Mouse (Mus musculus) megakaryocyte-erythroid progenitor cell, adult 5-6 weeks (primary cell): ENCODE results near the gene Ddx6. TPM values are rescaled to one million over a fixed set of nuclear protein-coding genes. Genes with fewer than 3 reads are reported as not detected.
"Not testable (repeated sequence)": the region's sequence is repeated elsewhere in the genome, so short reads cannot be mapped to it uniquely, and the experiment has no call there.

Experiments
- ATAC-seq: replicated peaks from 2 replicates; pipeline ENCODE4 v1.8.0; 2016; ENCODE audit warnings: mild to moderate bottlenecking, inconsistent platforms; ENCODE audit not compliant: severe bottlenecking, poor library complexity, low FRiP score, low TSS enrichment
- total RNA-seq, 2 experiments: library from RNA; stranded (forward) in 1 of 2; stranded (reverse) in 1 of 2; fragments of 200-1000, 215-1000 nt in 1 of 2; fragments of >200 nt in 1 of 2; fragmentation: Nextera tagmentation in 1 of 2; gene quantifications; 2 replicates each; pipeline ENCODE4 v1.2.3; 2014 to 2017

The Ddx6 gene
- total RNA-seq, 2 experiments from 2014 or later, result 73.6 to 76.4 TPM

GRCm38 (mm10) chr9:44591595-44592188 is 13.0 kb upstream of the Ddx6 start:
- no peak for ATAC-seq

DNA sequence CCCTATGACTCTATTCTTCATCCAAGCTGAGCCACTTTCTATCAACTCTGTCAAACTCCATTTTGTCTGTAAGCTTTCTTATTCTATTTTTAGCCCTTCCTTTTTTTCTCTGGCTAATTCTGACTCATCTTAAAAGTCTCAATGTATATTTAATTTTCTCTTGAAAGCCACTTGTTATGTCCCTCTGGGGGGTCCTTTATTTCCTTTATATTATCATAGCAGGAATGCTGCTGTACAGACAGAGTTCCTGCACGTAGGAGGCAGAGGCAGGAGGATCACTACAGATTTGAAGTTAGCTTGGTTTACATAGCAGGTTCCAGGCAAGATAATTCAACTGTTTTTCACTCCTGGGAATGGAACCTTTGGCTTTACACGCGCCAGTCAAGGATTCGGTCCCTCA is 11.5 kb upstream of the Ddx6 start:
- no peak for ATAC-seq

- no peak for ATAC-seq
These were observed 10.8 kb upstream of the Ddx6 start for GRCm38 (mm10) chr9:44593886-44594285.

- no peak for ATAC-seq
These were observed 9.7 kb upstream of the Ddx6 start for GRCm38 (mm10) chr9:44594901-44595536.

GRCm38 (mm10) chr9:44595537-44595930 is 9.2 kb upstream of the Ddx6 start:
- ATAC-seq, result no peak

GRCm38 (mm10) chr9:44597742-44598141 is 7.0 kb upstream of the Ddx6 start:
- ATAC-seq, result no peak

GRCm38 (mm10) chr9:44598899-44599495 is 5.7 kb upstream of the Ddx6 start:
- no peak for ATAC-seq

DNA sequence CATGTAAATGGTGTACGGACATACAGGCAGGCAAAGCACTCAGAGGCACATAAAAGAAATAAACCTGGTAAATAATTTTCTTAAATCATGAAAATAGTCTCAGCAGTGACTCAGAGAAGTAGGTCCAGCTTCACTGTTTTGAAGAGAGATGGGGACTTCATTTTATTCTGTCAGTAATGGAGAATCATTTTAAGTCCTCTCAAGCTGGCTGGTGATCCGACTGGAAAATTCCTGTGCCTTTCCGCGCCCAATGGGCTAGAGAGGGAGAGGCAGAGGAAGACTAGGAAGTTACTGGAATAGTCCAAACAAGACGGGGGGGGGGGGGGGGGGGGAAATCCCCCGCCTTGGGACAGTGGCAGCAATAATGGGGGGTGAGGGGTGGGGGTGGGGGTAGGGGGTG is 5.1 kb upstream of the Ddx6 start:
- ATAC-seq, result no peak

DNA sequence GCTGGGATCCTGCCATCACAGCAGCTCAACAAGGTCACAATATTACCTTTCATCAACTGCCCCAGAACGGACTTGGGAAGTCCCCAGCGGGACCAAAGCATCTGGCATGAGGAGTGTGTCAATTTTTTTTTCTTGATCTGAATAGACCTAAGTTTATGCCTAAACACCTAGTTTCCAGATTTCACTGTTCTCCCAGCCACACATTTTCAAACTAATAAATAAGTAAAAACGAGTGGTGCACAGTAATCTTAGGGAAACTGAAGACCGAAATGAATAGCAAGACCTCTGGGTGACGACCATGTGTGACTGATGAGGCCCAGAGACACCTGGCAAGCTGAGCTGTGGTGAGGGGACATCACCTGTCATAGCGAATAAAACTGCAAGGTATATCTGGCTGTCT is 3.9 kb upstream of the Ddx6 start:
- no peak for ATAC-seq

- no peak for ATAC-seq
These were observed 1.9 kb upstream of the Ddx6 start for GRCm38 (mm10) chr9:44602766-44603165.

DNA sequence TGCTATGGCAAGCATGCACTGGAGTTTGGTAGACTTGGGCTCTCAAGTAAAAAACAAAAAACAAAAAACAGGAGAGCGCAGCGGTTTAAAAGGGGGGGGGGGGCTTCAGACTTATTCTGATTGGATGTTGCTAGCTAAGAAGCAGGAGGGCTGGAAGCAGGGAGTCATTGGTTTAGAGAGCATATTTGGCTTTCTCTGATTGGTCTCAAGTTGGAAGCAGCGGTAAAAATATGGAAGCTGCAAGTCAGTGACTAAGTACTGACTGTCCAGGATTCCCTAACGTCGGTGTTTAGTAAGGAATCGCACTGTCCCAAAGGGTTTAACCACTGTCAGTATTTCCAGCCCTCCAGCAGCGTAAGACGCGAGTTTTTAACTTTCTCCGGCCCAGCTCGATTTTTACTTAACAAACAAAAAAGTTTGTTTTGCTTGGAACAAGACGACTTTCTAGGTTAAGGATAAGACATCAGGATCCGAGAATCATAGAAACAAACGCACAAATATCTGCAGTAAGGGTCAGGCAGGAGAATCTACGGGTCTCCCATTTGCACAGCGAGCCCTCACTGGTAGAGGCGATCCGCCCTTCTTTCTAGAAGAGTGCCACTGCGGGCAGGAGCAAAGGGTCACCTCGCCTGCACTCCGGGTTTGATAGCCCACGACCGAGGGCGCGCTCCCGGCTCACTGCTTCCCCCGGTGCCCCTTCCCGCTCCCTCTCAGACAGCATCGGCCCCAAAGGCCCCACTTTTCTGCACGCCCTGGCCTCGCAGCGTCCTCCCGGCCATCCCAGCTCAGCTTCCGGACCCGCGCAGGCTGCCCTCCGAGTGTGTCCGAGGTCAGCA is 1.0 kb upstream of the Ddx6 start:
- peak; percentile 77 for ATAC-seq

DNA sequence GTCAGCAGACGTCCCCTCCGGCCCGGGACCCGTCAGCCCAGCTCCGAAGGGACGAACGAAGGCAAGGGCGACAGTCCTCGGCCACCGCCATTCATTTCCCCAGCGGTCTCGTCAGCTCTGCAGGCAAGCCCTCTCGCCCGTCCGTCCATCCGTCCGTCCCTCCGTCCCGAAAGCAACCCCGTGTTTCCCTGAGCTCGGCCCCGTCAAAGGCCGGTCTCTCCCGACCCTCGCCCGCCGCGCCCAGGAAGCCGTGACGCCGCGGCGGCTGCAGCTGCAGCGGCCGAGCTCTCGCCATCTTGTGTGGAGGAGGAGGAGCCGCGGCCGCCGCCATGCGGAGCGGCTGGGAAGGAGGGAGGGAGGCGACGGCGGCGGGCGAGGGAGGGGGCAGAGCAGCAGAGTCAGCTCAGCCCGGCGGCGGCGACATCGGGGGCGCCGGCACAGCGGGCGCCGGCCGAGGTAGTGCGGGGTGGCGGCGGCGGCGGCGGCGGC is 358 bp upstream of the Ddx6 start:
- peak; percentile 54 for ATAC-seq

DNA sequence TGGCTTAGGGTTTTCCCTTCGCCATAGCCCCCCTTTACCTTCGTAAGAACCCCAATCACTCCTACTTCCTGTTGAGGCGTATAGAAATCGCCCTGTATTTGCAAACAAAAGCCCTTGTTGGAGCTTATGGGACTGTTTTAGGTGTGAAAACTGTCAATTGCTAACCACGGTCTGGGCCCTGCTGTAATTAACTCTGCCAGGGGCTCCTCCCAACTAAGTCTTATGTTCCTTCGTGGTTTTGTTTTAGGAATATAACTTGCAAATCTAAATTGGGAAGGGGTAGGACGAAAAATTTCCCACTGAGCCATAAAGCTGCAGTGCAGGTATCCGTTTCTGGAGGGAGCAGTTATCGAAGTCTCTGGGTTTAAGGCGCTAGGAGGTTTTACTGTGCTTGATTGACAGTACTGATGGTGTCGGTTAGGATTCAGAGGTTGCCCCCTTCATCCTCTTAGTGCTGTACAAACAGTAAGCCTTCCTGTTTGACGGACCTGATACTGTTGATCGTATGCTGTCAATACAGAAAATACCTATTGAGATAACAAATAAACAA is 999 bp downstream of the Ddx6 start:
- ATAC-seq, result 0 out of 2 replicates have a peak, but pooled peaks have one; percentile 16

GRCm38 (mm10) chr9:44606646-44607045 is 2.0 kb downstream of the Ddx6 start:
- ATAC-seq, result no peak

DNA sequence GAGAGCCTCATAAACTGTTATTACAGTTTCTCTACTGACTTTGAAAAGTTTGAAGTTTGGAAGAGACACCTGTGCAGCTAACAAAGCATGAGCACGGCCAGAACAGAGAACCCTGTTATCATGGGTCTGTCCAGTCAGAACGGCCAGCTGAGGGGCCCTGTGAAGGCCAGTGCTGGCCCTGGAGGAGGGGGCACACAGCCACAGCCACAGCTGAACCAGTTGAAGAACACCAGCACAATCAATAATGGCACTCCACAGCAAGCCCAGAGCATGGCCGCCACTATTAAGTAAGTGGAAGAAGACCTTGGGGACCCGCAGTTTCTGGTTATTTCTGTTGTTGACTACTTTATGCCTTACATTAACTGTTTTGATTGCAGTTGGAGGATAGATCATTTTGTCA is 2.6 kb downstream of the Ddx6 start:
- no peak for ATAC-seq

DNA sequence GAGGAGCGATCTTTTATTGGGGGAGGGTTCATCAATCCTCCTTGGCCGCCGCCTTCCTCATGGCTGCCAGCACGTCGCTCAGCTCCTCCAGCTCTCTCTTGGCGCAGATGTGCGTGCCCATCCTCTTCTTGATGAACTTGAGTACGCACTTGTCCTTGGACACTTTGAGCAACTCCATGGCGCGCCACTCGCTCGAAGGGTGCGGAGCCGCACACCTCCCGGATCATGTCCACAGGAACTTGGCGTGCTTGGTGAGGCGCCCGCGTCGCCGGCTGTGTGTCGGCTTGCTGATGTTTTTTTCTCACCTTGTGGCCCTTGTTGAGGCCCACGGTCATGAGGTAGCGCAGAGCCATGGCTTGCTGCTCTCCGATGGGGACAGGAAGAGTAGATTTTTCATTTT is 5.7 kb downstream of the Ddx6 start:
- ATAC-seq, result no peak

- not testable (repeated sequence) for ATAC-seq
These were observed 8.4 kb downstream of the Ddx6 start for GRCm38 (mm10) chr9:44613081-44613480.

DNA sequence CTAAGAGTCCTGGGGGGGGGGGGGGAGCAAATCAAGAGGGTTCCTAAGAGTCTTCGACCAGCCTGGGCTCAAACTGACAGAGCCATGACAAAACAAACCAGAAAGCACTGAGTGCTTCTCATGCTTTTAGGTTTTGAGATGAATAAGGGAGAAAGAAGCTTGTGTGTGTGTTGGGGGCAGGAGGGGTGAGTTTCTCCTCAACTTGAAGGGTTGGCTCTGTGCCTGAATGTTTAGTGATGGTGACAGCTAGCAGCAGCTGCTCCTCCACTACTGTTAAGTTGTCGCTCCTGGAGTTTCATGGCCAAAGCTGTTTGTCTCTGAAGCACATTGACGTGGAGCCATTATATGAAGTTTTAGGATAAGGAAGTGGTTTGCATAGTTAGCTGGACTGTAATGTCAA is 16.4 kb downstream of the Ddx6 start:
- ATAC-seq, result no peak

- ATAC-seq, result no peak
These were observed 19.7 kb downstream of the Ddx6 start for GRCm38 (mm10) chr9:44624390-44624789.

GRCm38 (mm10) chr9:44626268-44626667 is 21.6 kb downstream of the Ddx6 start:
- 0 out of 2 replicates have a peak, but pooled peaks have one; percentile 44 for ATAC-seq
